9 mouse cellular contexts compared by ENCODE assay signal in the genomic region with DNA sequence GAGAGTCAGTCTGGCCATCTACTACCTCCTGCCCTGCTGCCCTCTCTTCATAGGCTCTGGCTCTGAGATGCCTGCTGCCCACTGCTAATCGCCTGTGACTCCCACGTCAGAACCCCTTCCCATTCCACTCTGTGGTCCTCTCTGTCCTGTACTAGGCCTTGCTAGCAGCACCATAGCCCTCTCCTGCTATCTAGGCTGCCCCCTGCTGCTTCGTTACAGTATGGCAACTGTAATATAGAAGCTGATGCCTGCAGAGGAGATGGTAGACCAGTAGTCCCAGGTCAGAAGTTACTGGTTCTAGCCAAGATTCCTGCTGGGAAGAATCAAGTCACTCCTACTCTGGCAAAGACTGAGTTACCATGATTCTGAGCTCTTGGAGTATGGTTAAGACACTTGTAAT. TPM values are rescaled to one million over a fixed set of nuclear protein-coding genes. Genes with fewer than 3 reads are reported as not detected.
A peak's percentile ranks its signal among the peaks of the same experiment; 100 is the strongest.
DNase-seq lines count a peak whose midpoint lies in the region; ATAC-seq lines count a peak whose summit lies in the region.
"Had no signal": no experiment of that assay in that cellular context is flagged by ENCODE, and none has a peak within 500 bp of the region (broad histone marks: within the 10 kb centered on the region; RNA-seq: fewer than 3 reads in every experiment).

No protein-coding gene starts in this region.

- no peaks in the 10 kb centered on the region for H3K27me3 ChIP-seq in midbrain, embryonic 14.5 days (ENCODE audit: control insufficient read depth, insufficient read depth, low read length)
- H3K27me3 ChIP-seq: embryonic facial prominence, embryonic 13.5 days had no signal

- H3K36me3 ChIP-seq in midbrain, embryonic 14.5 days (ENCODE audit: control insufficient read depth, insufficient read depth, low read length) = no peaks in the 10 kb centered on the region
- H3K36me3 ChIP-seq: embryonic facial prominence, embryonic 13.5 days had no signal

- DNase-seq in gastrocnemius, adult 18-20 months (ENCODE audit: low spot score) = peak; percentile 69
- DNase-seq in gastrocnemius, postnatal 36 days = no peak
- peak; percentile 22 to 45 for DNase-seq in urinary bladder, postnatal 36 days (ENCODE audit: low spot score in 2 of 2)
- DNase-seq in urinary bladder, postnatal 4 days (ENCODE audit: low spot score in 2 of 2) = no peak
- peak; percentile 74 to 75 for DNase-seq in cerebellum, postnatal 36 days
- DNase-seq in kidney, postnatal 10 days = peak; percentile 59
- DNase-seq in naive thymus-derived CD4-positive, alpha-beta T cell, adult 2 months (ENCODE audit: low read depth) = peak; percentile 85
- no peak for DNase-seq in midbrain, embryonic 14.5 days

- no peak for ATAC-seq in midbrain, embryonic 14.5 days (ENCODE audit: low FRiP score, low TSS enrichment)

- no peak overlapping the region for H3K4me2 ChIP-seq in midbrain, embryonic 14.5 days (ENCODE audit: low read length)
- H3K4me2 ChIP-seq: embryonic facial prominence, embryonic 13.5 days had no signal

- intact Hi-C loops in gastrocnemius, postnatal 36 days (cut with DNase I) = no loop called here

- H3K27ac ChIP-seq in midbrain, embryonic 14.5 days (replicated peaks; ENCODE audit: low read depth, low read length) = no peak overlapping the region
- H3K27ac ChIP-seq: embryonic facial prominence, embryonic 13.5 days had no signal

- H3K9ac ChIP-seq in midbrain, embryonic 14.5 days (replicated peaks; ENCODE audit: low read length) = no peak overlapping the region
- H3K9ac ChIP-seq: embryonic facial prominence, embryonic 13.5 days had no signal

- 72% methylated on average over 3 of the region's 3 CpGs for WGBS in midbrain, embryonic 14.5 days

- no peaks in the 10 kb centered on the region for H3K9me3 ChIP-seq in midbrain, embryonic 14.5 days (ENCODE audit: control insufficient read depth, low read length)
- H3K9me3 ChIP-seq: embryonic facial prominence, embryonic 13.5 days had no signal

- H3K4me3 ChIP-seq in midbrain, embryonic 14.5 days (replicated peaks; ENCODE audit: low read depth, low read length) = no peak overlapping the region
- H3K4me3 ChIP-seq: embryonic facial prominence, embryonic 13.5 days had no signal

- H3K4me1 ChIP-seq in midbrain, embryonic 14.5 days (ENCODE audit: control insufficient read depth, insufficient read depth, low read length) = no peaks in the 10 kb centered on the region
- H3K4me1 ChIP-seq: embryonic facial prominence, embryonic 13.5 days had no signal

RNA-seq across cellular contexts. Expression of a gene that starts 33.0 kb away (rescaled TPM):
- total RNA-seq in gastrocnemius, adult 18-20 months (2021) = 100 to 1,000 TPM; 149 to 185 TPM
- 100 to 1,000 TPM in 1 of 2 experiments, 10 to 100 TPM in 1; 95.5 to 115 TPM for total RNA-seq in gastrocnemius, postnatal 36 days (2021)
- 85.6 and 124 TPM in 2 replicates for polyA plus RNA-seq in midbrain, embryonic 14.5 days (2014; fragmentation: Nextera tagmentation; extraction: Ambion mirVana)

Comparison
In these comparisons a context has a peak if more than half of its experiments do, and no peak if none do; other contexts are left out.
1. DNase-seq: peak in gastrocnemius, adult 18-20 months (single experiment), urinary bladder, postnatal 36 days (2 of 2), cerebellum, postnatal 36 days (2 of 2), kidney, postnatal 10 days (single experiment) and naive thymus-derived CD4-positive, alpha-beta T cell, adult 2 months (single experiment); none in gastrocnemius, postnatal 36 days (0 of 2), urinary bladder, postnatal 4 days (0 of 2) and midbrain, embryonic 14.5 days (single experiment).